Mouse (Mus musculus) forebrain, embryonic 14.5 days (tissue): ENCODE measurements at regions not wholly inside any gene's neighbourhood (a gene's known extent, or its start where the extent isn't known, plus 50 kb on each side); places are given as distances from the start of the nearest gene placed in this dataset.
A peak's percentile ranks its signal among the peaks of the same experiment; 100 is the strongest.
"Not testable (repeated sequence)": the region's sequence is repeated elsewhere in the genome, so short reads cannot be mapped to it uniquely, and the experiment has no call there.

Source experiments
- ATAC-seq: fragments of 200-750 bp; cut with Nextera tagmentation; 2 replicates; pipeline ENCODE4 v1.8.0; 2017; ENCODE audit warnings: mild to moderate bottlenecking, moderate library complexity
- DNase-seq: peaks from one replicate; pipeline ENCODE4 v3.0.0-alpha.2; 2015; ENCODE audit warnings: low spot score
- H3K27ac ChIP-seq: fragments of 300-500 bp; sonication (generic); 2 replicates; pipeline ENCODE4 v1.5.1; 2014; ENCODE audit warnings: low read depth, mild to moderate bottlenecking, control low read depth, low read length, moderate library complexity
- H3K27me3 ChIP-seq: fragments of 300-500 bp; sonication (generic); replicated peaks from 2 replicates; pipeline ENCODE4 v1.6.1; 2014; ENCODE audit warnings: low read length, control low read depth, mixed read lengths; ENCODE audit not compliant: control insufficient read depth, insufficient read depth
- H3K36me3 ChIP-seq: fragments of 300-500 bp; sonication (generic); 2 replicates; pipeline ENCODE4 v1.6.1; 2014; ENCODE audit warnings: low read length, control low read depth; ENCODE audit not compliant: control insufficient read depth, insufficient read depth
- H3K4me1 ChIP-seq: fragments of 300-500 bp; sonication (generic); 2 replicates; pipeline ENCODE4 v1.6.1; 2014; ENCODE audit warnings: antibody characterized with exemption, low read length, control low read depth; ENCODE audit not compliant: control insufficient read depth, insufficient read depth
- H3K4me2 ChIP-seq: fragments of 300-500 bp; sonication (generic); 2 replicates; pipeline ENCODE4 v1.6.1; 2014; ENCODE audit warnings: mild to moderate bottlenecking, control low read depth, low read length
- H3K4me3 ChIP-seq: fragments of 300-500 bp; sonication (generic); 2 replicates; pipeline ENCODE4 v1.5.1; 2014; ENCODE audit warnings: low read depth, low read length, control low read depth
- H3K9ac ChIP-seq: fragments of 300-500 bp; sonication (generic); 2 replicates; pipeline ENCODE4 v1.6.1; 2014; ENCODE audit warnings: mild to moderate bottlenecking, low read length, control low read depth, moderate library complexity
- H3K9me3 ChIP-seq: fragments of 300-500 bp; sonication (generic); replicated peaks from 2 replicates; pipeline ENCODE4 v1.6.1; 2016; ENCODE audit warnings: low read length, control low read depth, mixed read lengths; ENCODE audit not compliant: control insufficient read depth
- WGBS: fragments of 180-500 bp; shearing (Covaris S2); extraction: QIAGEN DNeasy Blood & Tissue Kit; methylation state at CpG from one replicate; pipeline ENCODE4 v1.1.7; 2014; 5-methylcytosine and 5-hydroxymethylcytosine counted together

DNA sequence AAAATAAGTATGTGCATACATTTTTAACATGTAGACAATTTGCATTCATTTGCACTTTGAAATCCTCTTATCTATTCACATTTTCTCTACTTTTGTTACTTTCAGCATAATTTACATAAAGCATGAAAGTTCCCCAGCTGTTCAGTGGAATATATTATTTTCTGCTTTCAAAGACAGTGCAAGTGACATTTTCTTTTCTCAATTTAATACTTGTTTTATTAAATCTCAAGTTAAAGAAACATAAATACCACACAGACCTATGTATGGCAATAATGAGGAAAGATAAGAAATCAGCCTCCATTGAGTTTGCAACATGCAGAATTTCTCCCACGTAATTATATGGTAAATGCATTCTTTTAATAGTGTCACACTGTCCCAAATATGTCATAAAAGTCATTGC lies 1168.1 kb upstream of the Gje1 start:
- no peaks in the 10 kb centered on the region for H3K9me3 ChIP-seq
- peak; percentile 50 for DNase-seq
- no peaks in the 10 kb centered on the region for H3K27me3 ChIP-seq
- H3K27ac ChIP-seq: no peak overlapping the region
- H3K36me3 ChIP-seq: no peaks in the 10 kb centered on the region
- H3K4me2 ChIP-seq: no peak overlapping the region
- H3K9ac ChIP-seq: no peak overlapping the region
- H3K4me1 ChIP-seq: no peaks in the 10 kb centered on the region
- 53% methylated on average over 1 of the region's 1 CpGs for WGBS
- ATAC-seq: peak; percentile 65
- no peak overlapping the region for H3K4me3 ChIP-seq

DNA sequence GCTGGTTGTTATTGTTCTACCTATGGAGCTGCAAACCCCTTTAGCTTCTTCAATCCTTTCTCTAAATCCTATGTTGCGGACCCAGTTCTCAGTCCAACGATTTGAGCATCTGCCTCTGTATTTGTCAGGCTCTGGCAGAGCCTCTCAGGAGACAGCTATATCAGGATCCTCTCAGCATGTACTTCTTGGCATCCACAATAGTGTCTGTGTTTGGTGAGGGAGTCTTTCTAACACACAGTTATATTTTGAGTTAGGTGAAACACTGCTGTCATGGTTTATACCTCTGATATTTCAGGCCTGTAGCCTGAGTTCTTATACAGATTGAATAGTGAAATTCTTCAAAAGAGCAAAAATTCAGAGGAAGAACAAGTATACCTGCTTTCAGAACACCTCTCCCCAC lies 1150.0 kb upstream of the Gje1 start:
- no peak for DNase-seq
- H3K27ac ChIP-seq: no peak overlapping the region
- H3K27me3 ChIP-seq: no peaks in the 10 kb centered on the region
- H3K4me1 ChIP-seq: no peaks in the 10 kb centered on the region
- ATAC-seq: no peak
- WGBS: 74% methylated on average over 2 of the region's 2 CpGs
- H3K36me3 ChIP-seq: no peaks in the 10 kb centered on the region
- H3K9ac ChIP-seq: no peak overlapping the region
- no peak overlapping the region for H3K4me3 ChIP-seq
- H3K9me3 ChIP-seq: no peaks in the 10 kb centered on the region
- no peak overlapping the region for H3K4me2 ChIP-seq

- ATAC-seq: peak; percentile 63; the same call in 1 of the 2 replicates
- no peaks in the 10 kb centered on the region for H3K36me3 ChIP-seq
- no peaks in the 10 kb centered on the region for H3K27me3 ChIP-seq
- no peaks in the 10 kb centered on the region for H3K4me1 ChIP-seq
- H3K4me2 ChIP-seq: no peak overlapping the region
- no peak overlapping the region for H3K4me3 ChIP-seq
- DNase-seq: peak; percentile 67
- H3K9me3 ChIP-seq: no peaks in the 10 kb centered on the region
- no peak overlapping the region for H3K27ac ChIP-seq
- H3K9ac ChIP-seq: no peak overlapping the region
Measured at GRCm38 (mm10) chr10:15866931-15867330, 1148.9 kb upstream of the Gje1 start.

DNA sequence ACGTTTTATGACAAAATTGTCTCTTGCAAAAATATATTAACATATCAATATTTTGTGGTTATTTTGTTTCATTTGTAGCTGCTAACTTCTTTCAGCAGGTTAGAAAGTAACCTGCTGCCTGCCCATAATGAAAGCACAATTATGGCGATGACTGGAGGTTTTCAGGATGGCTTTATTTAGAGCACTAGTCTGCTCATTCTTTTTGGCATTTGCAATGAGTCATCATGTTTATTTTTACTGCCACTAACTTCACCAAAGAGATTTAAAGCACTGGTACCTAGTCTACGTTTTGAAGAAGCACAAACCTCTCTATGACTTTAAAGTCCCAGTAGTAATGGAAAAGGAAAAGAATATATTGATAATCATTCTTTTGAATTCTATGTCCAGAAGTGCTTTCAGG lies 1123.4 kb upstream of the Gje1 start:
- Histone ChIP-seq H3K4me2 (no peak overlapping the region), H3K9ac (no peak overlapping the region), H3K9me3 (no peaks in the 10 kb centered on the region), H3K27ac (no peak overlapping the region), H3K27me3 (no peaks in the 10 kb centered on the region), H3K36me3 (no peaks in the 10 kb centered on the region), H3K4me3 (no peak overlapping the region), H3K4me1 (no peaks in the 10 kb centered on the region)
- WGBS: 79% methylated on average over 3 of the region's 3 CpGs
- no peak for ATAC-seq
- no peak for DNase-seq

GRCm38 (mm10) chr10:15832338-15832737 lies 1114.3 kb upstream of the Gje1 start:
- Histone ChIP-seq H3K9ac (no peak overlapping the region), H3K36me3 (no peaks in the 10 kb centered on the region), H3K4me3 (no peak overlapping the region), H3K4me2 (no peak overlapping the region), H3K4me1 (no peaks in the 10 kb centered on the region), H3K27ac (no peak overlapping the region), H3K27me3 (no peaks in the 10 kb centered on the region), H3K9me3 (no peaks in the 10 kb centered on the region)
- no peak for ATAC-seq
- WGBS: 96% methylated on average over 2 of the region's 2 CpGs
- DNase-seq: no peak

GRCm38 (mm10) chr10:15825457-15825856 lies 1107.4 kb upstream of the Gje1 start:
- no peak for ATAC-seq

GRCm38 (mm10) chr10:15807271-15807670 lies 1089.3 kb upstream of the Gje1 start:
- no peaks in the 10 kb centered on the region for H3K27me3 ChIP-seq
- 87% methylated on average over 3 of the region's 3 CpGs for WGBS
- H3K36me3 ChIP-seq: no peaks in the 10 kb centered on the region
- no peaks in the 10 kb centered on the region for H3K4me1 ChIP-seq
- H3K4me3 ChIP-seq: no peak overlapping the region
- DNase-seq: no peak
- no peak overlapping the region for H3K4me2 ChIP-seq
- no peak for ATAC-seq
- H3K27ac ChIP-seq: no peak overlapping the region
- H3K9me3 ChIP-seq: no peaks in the 10 kb centered on the region
- no peak overlapping the region for H3K9ac ChIP-seq

More at GRCm38 (mm10) chr10:15825457-15825856, 1107.4 kb upstream of the Gje1 start:
- no peaks in the 10 kb centered on the region for H3K9me3 ChIP-seq
- no peak overlapping the region for H3K9ac ChIP-seq
- H3K36me3 ChIP-seq: no peaks in the 10 kb centered on the region
- H3K4me1 ChIP-seq: no peaks in the 10 kb centered on the region
- 78% methylated on average over 1 of the region's 1 CpGs for WGBS
- no peak overlapping the region for H3K4me3 ChIP-seq
- H3K4me2 ChIP-seq: no peak overlapping the region
- no peak for DNase-seq
- H3K27ac ChIP-seq: no peak overlapping the region
- no peaks in the 10 kb centered on the region for H3K27me3 ChIP-seq

DNA sequence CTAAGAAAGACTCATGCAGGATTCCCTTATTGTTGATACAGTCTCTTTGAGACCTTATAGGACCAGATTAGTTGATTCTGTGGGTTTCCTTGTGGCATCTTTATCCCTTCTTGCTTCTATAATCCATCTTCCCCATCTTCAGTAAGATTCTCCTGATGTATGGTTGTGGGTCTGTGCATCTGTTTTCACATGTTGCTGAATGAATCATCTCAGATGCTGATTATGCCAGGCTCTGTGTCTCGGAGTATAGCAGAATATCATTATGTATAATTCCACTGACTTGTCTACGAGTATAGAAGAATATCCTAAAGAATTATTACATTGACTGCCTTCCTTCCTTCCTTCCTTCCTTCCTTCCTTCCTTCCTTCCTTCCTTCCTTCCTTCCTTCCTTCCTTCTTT lies 1087.8 kb upstream of the Gje1 start:
- H3K4me2 ChIP-seq: no peak overlapping the region
- WGBS: 90% methylated on average over 2 of the region's 2 CpGs
- no peaks in the 10 kb centered on the region for H3K9me3 ChIP-seq
- H3K27me3 ChIP-seq: no peaks in the 10 kb centered on the region
- no peak for DNase-seq
- no peak for ATAC-seq
- no peak overlapping the region for H3K9ac ChIP-seq
- no peaks in the 10 kb centered on the region for H3K4me1 ChIP-seq
- H3K36me3 ChIP-seq: no peaks in the 10 kb centered on the region
- H3K4me3 ChIP-seq: no peak overlapping the region
- H3K27ac ChIP-seq: no peak overlapping the region

DNA sequence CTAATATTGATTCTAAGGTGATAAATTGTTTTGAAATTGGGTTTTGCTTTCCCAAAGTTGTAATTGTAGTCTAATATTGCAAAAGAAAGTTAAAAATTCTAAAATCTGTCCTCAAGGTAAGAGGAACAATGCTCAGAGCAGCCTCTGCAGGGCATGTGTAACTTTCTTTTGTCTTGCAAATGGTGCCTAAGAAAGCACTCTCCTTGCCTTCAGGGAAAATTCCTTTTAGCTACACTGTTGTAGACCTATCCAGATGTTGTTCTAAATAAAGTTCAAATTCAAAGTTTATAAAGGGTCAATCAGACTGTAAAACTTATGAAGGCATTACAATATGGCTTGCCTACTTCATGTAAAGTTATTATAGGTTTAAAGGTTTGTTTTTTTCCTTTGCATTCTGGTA lies 1075.2 kb upstream of the Gje1 start:
- ATAC-seq, H3K27ac ChIP-seq, H3K4me3 ChIP-seq, H3K36me3 ChIP-seq, H3K4me1 ChIP-seq, H3K4me2 ChIP-seq, H3K27me3 ChIP-seq, H3K9ac ChIP-seq, H3K9me3 ChIP-seq, DNase-seq: not testable (repeated sequence)
